Mouse (Mus musculus): ENCODE data around the gene Esr1. TPM values are rescaled to one million over a fixed set of nuclear protein-coding genes. Genes with fewer than 3 reads are reported as not detected.

Esr1 gene
- polyA plus RNA-seq, 1 experiment, result not detected

- TF ChIP-seq EP300 (IDR thresholded peaks at IDR 0.05; ENCODE audit: insufficient read depth, low read depth, low read length) (no peak), POLR2A (IDR thresholded peaks at IDR 0.05; ENCODE audit: insufficient read depth, low read length) (no peak), CTCF (IDR thresholded peaks at IDR 0.05; ENCODE audit: low read depth, low read length) (no peak)
- H3K36me3 ChIP-seq (ENCODE audit: control insufficient read depth, insufficient read depth, low read length, poor library complexity, severe bottlenecking), result no peaks in the 10 kb centered on the region
- no peaks in the 10 kb centered on the region for H3K4me1 ChIP-seq (ENCODE audit: control insufficient read depth, insufficient read depth, low read length)
- H3K9me3 ChIP-seq (replicated peaks; ENCODE audit: control insufficient read depth, insufficient read depth, low read length, poor library complexity, severe bottlenecking), result no peaks in the 10 kb centered on the region; the same call in 1 of the 2 replicates
- no peaks in the 10 kb centered on the region for H3K27me3 ChIP-seq (ENCODE audit: control insufficient read depth, insufficient read depth, low read length, poor library complexity, severe bottlenecking)
- H3K9ac ChIP-seq (ENCODE audit: low read depth, poor library complexity, severe bottlenecking), result no peak overlapping the region
- H3K27ac ChIP-seq (ENCODE audit: insufficient read depth, low read length), result no peak overlapping the region
- H3K4me3 ChIP-seq (ENCODE audit: low read depth, low read length), result no peak overlapping the region
Observed at GRCm38 (mm10) chr10:4881391-4881790, 270.0 kb downstream of the Esr1 start.

- H3K4me1 ChIP-seq (ENCODE audit: control insufficient read depth, insufficient read depth, low read length), result no peaks in the 10 kb centered on the region
- H3K4me3 ChIP-seq (ENCODE audit: low read depth, low read length), result no peak overlapping the region
- H3K27ac ChIP-seq (ENCODE audit: insufficient read depth, low read length), result no peak overlapping the region
- H3K27me3 ChIP-seq (ENCODE audit: control insufficient read depth, insufficient read depth, low read length, poor library complexity, severe bottlenecking), result no peaks in the 10 kb centered on the region
- TF ChIP-seq CTCF (IDR thresholded peaks at IDR 0.05; ENCODE audit: low read depth, low read length) (no peak), EP300 (IDR thresholded peaks at IDR 0.05; ENCODE audit: insufficient read depth, low read depth, low read length) (no peak), POLR2A (IDR thresholded peaks at IDR 0.05; ENCODE audit: insufficient read depth, low read length) (no peak)
- no peaks in the 10 kb centered on the region for H3K9me3 ChIP-seq (replicated peaks; ENCODE audit: control insufficient read depth, insufficient read depth, low read length, poor library complexity, severe bottlenecking)
- no peaks in the 10 kb centered on the region for H3K36me3 ChIP-seq (ENCODE audit: control insufficient read depth, insufficient read depth, low read length, poor library complexity, severe bottlenecking)
- no peak overlapping the region for H3K9ac ChIP-seq (ENCODE audit: low read depth, poor library complexity, severe bottlenecking)
Observed at GRCm38 (mm10) chr10:4885506-4885905, 274.1 kb downstream of the Esr1 start.

- no peaks in the 10 kb centered on the region for H3K4me1 ChIP-seq (ENCODE audit: control insufficient read depth, insufficient read depth, low read length)
- no peaks in the 10 kb centered on the region for H3K9me3 ChIP-seq (replicated peaks; ENCODE audit: control insufficient read depth, insufficient read depth, low read length, poor library complexity, severe bottlenecking)
- H3K4me3 ChIP-seq (ENCODE audit: low read depth, low read length), result no peak overlapping the region
- TF ChIP-seq CTCF (IDR thresholded peaks at IDR 0.05; ENCODE audit: low read depth, low read length), result no peak
- TF ChIP-seq EP300 (IDR thresholded peaks at IDR 0.05; ENCODE audit: insufficient read depth, low read depth, low read length), result no peak
- no peak for TF ChIP-seq POLR2A (IDR thresholded peaks at IDR 0.05; ENCODE audit: insufficient read depth, low read length)
- H3K36me3 ChIP-seq (ENCODE audit: control insufficient read depth, insufficient read depth, low read length, poor library complexity, severe bottlenecking), result no peaks in the 10 kb centered on the region
- H3K9ac ChIP-seq (ENCODE audit: low read depth, poor library complexity, severe bottlenecking), result no peak overlapping the region
- H3K27ac ChIP-seq (ENCODE audit: insufficient read depth, low read length), result no peak overlapping the region
- no peaks in the 10 kb centered on the region for H3K27me3 ChIP-seq (ENCODE audit: control insufficient read depth, insufficient read depth, low read length, poor library complexity, severe bottlenecking)
Observed at GRCm38 (mm10) chr10:4885961-4886360, 274.6 kb downstream of the Esr1 start.

DNA sequence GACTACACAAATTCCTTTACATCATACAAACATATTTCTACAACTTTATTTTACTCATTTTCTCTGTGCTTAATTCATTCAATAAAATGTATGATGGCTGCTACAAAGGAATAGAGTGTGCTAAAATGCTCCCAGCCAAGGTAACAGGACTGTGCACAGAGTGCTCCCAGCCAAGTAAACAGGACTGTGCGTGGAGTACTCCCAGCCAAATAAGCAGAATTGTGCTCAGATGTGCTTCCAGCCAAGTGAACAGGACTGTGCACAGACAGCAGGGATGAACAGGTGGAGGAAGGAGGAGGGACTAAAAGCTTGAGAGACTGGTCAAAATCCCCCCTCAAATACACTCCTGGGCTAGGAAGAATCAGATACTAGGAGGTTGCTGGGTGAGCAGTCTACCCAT lies 282.1 kb downstream of the Esr1 start:
- H3K9ac ChIP-seq (ENCODE audit: low read depth, poor library complexity, severe bottlenecking), result no peak overlapping the region
- H3K27ac ChIP-seq (ENCODE audit: insufficient read depth, low read length), result no peak overlapping the region
- H3K4me1 ChIP-seq (ENCODE audit: control insufficient read depth, insufficient read depth, low read length), result no peaks in the 10 kb centered on the region
- no peak overlapping the region for H3K4me3 ChIP-seq (ENCODE audit: low read depth, low read length)
- H3K27me3 ChIP-seq (ENCODE audit: control insufficient read depth, insufficient read depth, low read length, poor library complexity, severe bottlenecking), result no peaks in the 10 kb centered on the region
- no peaks in the 10 kb centered on the region for H3K9me3 ChIP-seq (replicated peaks; ENCODE audit: control insufficient read depth, insufficient read depth, low read length, poor library complexity, severe bottlenecking)
- H3K36me3 ChIP-seq (ENCODE audit: control insufficient read depth, insufficient read depth, low read length, poor library complexity, severe bottlenecking), result no peaks in the 10 kb centered on the region
- TF ChIP-seq CTCF (IDR thresholded peaks at IDR 0.05; ENCODE audit: low read depth, low read length) (no peak), POLR2A (IDR thresholded peaks at IDR 0.05; ENCODE audit: insufficient read depth, low read length) (no peak), EP300 (IDR thresholded peaks at IDR 0.05; ENCODE audit: insufficient read depth, low read depth, low read length) (no peak)

DNA sequence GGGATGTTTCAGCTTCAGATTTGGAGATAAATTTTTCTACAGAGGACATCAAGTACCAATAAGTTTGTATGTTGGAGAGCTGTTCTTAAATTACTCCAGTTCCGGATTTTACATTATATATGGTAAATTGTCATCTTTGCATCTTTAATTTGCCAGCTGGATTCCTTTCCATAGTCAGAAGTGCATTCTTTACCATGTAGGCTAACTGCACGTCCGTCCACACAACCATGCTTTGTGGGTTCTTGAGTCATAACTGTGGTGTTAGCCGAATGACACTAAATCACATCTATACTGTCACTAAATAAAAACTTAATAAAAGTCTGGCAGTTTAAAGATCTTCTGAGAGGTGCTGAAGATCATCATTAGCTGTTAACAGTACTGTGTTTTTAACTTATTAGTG lies 286.4 kb downstream of the Esr1 start:
- H3K27me3 ChIP-seq (ENCODE audit: control insufficient read depth, insufficient read depth, low read length, poor library complexity, severe bottlenecking), result no peaks in the 10 kb centered on the region
- TF ChIP-seq CTCF (IDR thresholded peaks at IDR 0.05; ENCODE audit: low read depth, low read length), result no peak
- TF ChIP-seq EP300 (IDR thresholded peaks at IDR 0.05; ENCODE audit: insufficient read depth, low read depth, low read length), result no peak
- no peak for TF ChIP-seq POLR2A (IDR thresholded peaks at IDR 0.05; ENCODE audit: insufficient read depth, low read length)
- no peak overlapping the region for H3K27ac ChIP-seq (ENCODE audit: insufficient read depth, low read length)
- H3K9ac ChIP-seq (ENCODE audit: low read depth, poor library complexity, severe bottlenecking), result no peak overlapping the region
- no peaks in the 10 kb centered on the region for H3K4me1 ChIP-seq (ENCODE audit: control insufficient read depth, insufficient read depth, low read length)
- no peaks in the 10 kb centered on the region for H3K36me3 ChIP-seq (ENCODE audit: control insufficient read depth, insufficient read depth, low read length, poor library complexity, severe bottlenecking)
- no peak overlapping the region for H3K4me3 ChIP-seq (ENCODE audit: low read depth, low read length)
- H3K9me3 ChIP-seq (replicated peaks; ENCODE audit: control insufficient read depth, insufficient read depth, low read length, poor library complexity, severe bottlenecking), result no peaks in the 10 kb centered on the region

DNA sequence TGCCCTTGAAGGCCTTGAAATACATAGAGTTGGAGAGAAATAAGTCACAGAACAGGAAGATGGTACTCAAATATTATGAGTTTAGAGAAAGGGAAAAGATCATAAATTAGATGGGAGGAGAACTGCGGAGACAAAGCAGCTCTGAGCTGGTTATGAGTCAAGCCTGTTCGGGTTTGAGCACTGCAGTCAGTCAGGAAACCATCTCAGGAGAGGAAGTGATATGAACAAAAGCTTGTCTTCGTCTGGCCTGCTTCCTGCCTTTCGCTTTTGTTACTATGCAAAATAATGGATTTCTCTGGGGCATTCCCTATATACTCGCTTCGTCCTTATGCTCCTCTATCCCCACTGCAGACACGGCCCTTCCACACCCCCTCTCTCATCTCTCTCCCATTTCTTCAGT lies 288.9 kb downstream of the Esr1 start:
- TF ChIP-seq CTCF (IDR thresholded peaks at IDR 0.05; ENCODE audit: low read depth, low read length), result no peak
- TF ChIP-seq EP300 (IDR thresholded peaks at IDR 0.05; ENCODE audit: insufficient read depth, low read depth, low read length), result no peak
- TF ChIP-seq POLR2A (IDR thresholded peaks at IDR 0.05; ENCODE audit: insufficient read depth, low read length), result no peak
- H3K4me1 ChIP-seq (ENCODE audit: control insufficient read depth, insufficient read depth, low read length), result no peaks in the 10 kb centered on the region

More for the DNA sequence above, 288.9 kb downstream of the Esr1 start:
- Histone ChIP-seq H3K9me3 (replicated peaks; ENCODE audit: control insufficient read depth, insufficient read depth, low read length, poor library complexity, severe bottlenecking) (no peaks in the 10 kb centered on the region), H3K36me3 (ENCODE audit: control insufficient read depth, insufficient read depth, low read length, poor library complexity, severe bottlenecking) (no peaks in the 10 kb centered on the region), H3K27me3 (ENCODE audit: control insufficient read depth, insufficient read depth, low read length, poor library complexity, severe bottlenecking) (no peaks in the 10 kb centered on the region), H3K4me3 (ENCODE audit: low read depth, low read length) (no peak overlapping the region), H3K9ac (ENCODE audit: low read depth, poor library complexity, severe bottlenecking) (no peak overlapping the region), H3K27ac (ENCODE audit: insufficient read depth, low read length) (no peak overlapping the region)
